Mouse (Mus musculus) neural tube, postnatal 0 days (tissue): ENCODE results near the gene Sarnp. TPM values are rescaled to one million over a fixed set of nuclear protein-coding genes. Genes with fewer than 3 reads are reported as not detected.

Experiments used
- polyA plus RNA-seq: library from polyadenylated mRNA; unstranded; fragments of >200 nt; fragmentation: Nextera tagmentation; extraction: Ambion mirVana; gene quantifications from 2 replicates; pipeline ENCODE4 v1.2.1, GENCODE M21; 2015

The Sarnp gene
- polyA plus RNA-seq: 109 and 119 TPM in 2 replicates

GRCm38 (mm10) chr10:128817033-128817432 lies at the start of gene Sarnp:
Gene Sarnp (plus strand): TSS chr10:128817333.

GRCm38 (mm10) chr10:128790398-128791124 lies 26.6 kb upstream of the Sarnp start, which contains the start of gene Mmp19:
Gene Mmp19 (plus strand): TSS chr10:128790910.

GRCm38 (mm10) chr10:128803771-128804270 lies 13.3 kb upstream of the Sarnp start, which contains the start of gene Dnajc14:
Gene Dnajc14 (plus strand): TSS chr10:128804062.

GRCm38 (mm10) chr10:128804271-128805091 lies 12.7 kb upstream of the Sarnp start, which contains the start of gene Tmem198b:
Gene Tmem198b (minus strand): TSS chr10:128804370.

GRCm38 (mm10) chr10:128821358-128822056 lies 4.4 kb downstream of the Sarnp start, which contains the start of gene Ormdl2:
Gene Ormdl2 (minus strand): TSS chr10:128821645.

GRCm38 (mm10) chr10:128891296-128892094 lies 74.4 kb downstream of the Sarnp start, which contains the start of gene Gdf11:
Gene Gdf11 (minus strand): TSS chr10:128891718.

GRCm38 (mm10) chr10:128900698-128901097 lies 83.6 kb downstream of the Sarnp start, which contains the start of gene Cd63:
Gene Cd63 (plus strand): TSS chr10:128900989.

GRCm38 (mm10) chr10:128922822-128923012 lies 105.6 kb downstream of the Sarnp start, which contains the start of gene Rdh5:
Gene Rdh5 (minus strand): TSS chr10:128922888.

GRCm38 (mm10) chr10:128923935-128924334 lies 106.8 kb downstream of the Sarnp start, which contains the start of gene Bloc1s1:
Gene Bloc1s1 (minus strand): TSS chr10:128924035.

Other genes starting within 250 kb of the Sarnp start
- gene Erbb3, start 227.7 kb upstream of the Sarnp start, polyA plus RNA-seq: 2.8 and 3.5 TPM in 2 replicates
- 392 and 465 TPM in 2 replicates for gene Rps26, start 190.6 kb upstream of the Sarnp start, polyA plus RNA-seq
- 9.8 and 13.8 TPM in 2 replicates for gene Ikzf4, start 171.3 kb upstream of the Sarnp start, polyA plus RNA-seq
- gene Suox, start 143.3 kb upstream of the Sarnp start, polyA plus RNA-seq: 14.1 and 17.0 TPM in 2 replicates
- 92.5 and 96.1 TPM in 2 replicates for gene Rab5b, start 121.1 kb upstream of the Sarnp start, polyA plus RNA-seq
- gene Pmel, start 113.1 kb upstream of the Sarnp start, polyA plus RNA-seq: 1.3 and 1.7 TPM in 2 replicates
- gene Cdk2, start 112.3 kb upstream of the Sarnp start, polyA plus RNA-seq: 11.6 and 12.0 TPM in 2 replicates
- gene Dgka, start 72.5 kb upstream of the Sarnp start, polyA plus RNA-seq: 5.9 and 6.3 TPM in 2 replicates
- 42.0 and 51.6 TPM in 2 replicates for gene Pym1, start 69.4 kb upstream of the Sarnp start, polyA plus RNA-seq
- 0.54 and 0.62 TPM in 2 replicates for gene Mmp19, start 26.4 kb upstream of the Sarnp start, polyA plus RNA-seq
- 36.2 and 37.3 TPM in 2 replicates for gene Dnajc14, start 13.3 kb upstream of the Sarnp start, polyA plus RNA-seq
- 17.7 TPM in 2 replicates for gene Tmem198b, start 13.0 kb upstream of the Sarnp start, polyA plus RNA-seq
- gene Ormdl2, start 4.3 kb downstream of the Sarnp start, polyA plus RNA-seq: 21.4 and 21.5 TPM in 2 replicates
- gene Gdf11, start 74.4 kb downstream of the Sarnp start, polyA plus RNA-seq: 8.7 and 9.4 TPM in 2 replicates
- 386 and 425 TPM in 2 replicates for gene Cd63, start 83.7 kb downstream of the Sarnp start, polyA plus RNA-seq
- gene Rdh5, start 105.6 kb downstream of the Sarnp start, polyA plus RNA-seq: 26.8 and 27.5 TPM in 2 replicates
- 278 and 288 TPM in 2 replicates for gene Bloc1s1, start 106.7 kb downstream of the Sarnp start, polyA plus RNA-seq
- 13.5 and 15.0 TPM in 2 replicates for gene Itga7, start 116.5 kb downstream of the Sarnp start, polyA plus RNA-seq
- gene Mettl7b, start 143.7 kb downstream of the Sarnp start, polyA plus RNA-seq: not detected in 2 replicates
- gene Olfr9, start 172.1 kb downstream of the Sarnp start, polyA plus RNA-seq: not detected in 2 replicates
- not detected in 2 replicates for gene Olfr763, start 193.5 kb downstream of the Sarnp start, polyA plus RNA-seq
- not detected in 2 replicates for gene Olfr764-ps1, start 222.6 kb downstream of the Sarnp start, polyA plus RNA-seq
- not detected in 2 replicates for gene Olfr765, start 232.7 kb downstream of the Sarnp start, polyA plus RNA-seq